Mouse (Mus musculus): ENCODE data around the gene Dph5. TPM values are rescaled to one million over a fixed set of nuclear protein-coding genes. Genes with fewer than 3 reads are reported as not detected.

The Dph5 gene
- total RNA-seq, 1 experiment = 26.4 TPM

DNA sequence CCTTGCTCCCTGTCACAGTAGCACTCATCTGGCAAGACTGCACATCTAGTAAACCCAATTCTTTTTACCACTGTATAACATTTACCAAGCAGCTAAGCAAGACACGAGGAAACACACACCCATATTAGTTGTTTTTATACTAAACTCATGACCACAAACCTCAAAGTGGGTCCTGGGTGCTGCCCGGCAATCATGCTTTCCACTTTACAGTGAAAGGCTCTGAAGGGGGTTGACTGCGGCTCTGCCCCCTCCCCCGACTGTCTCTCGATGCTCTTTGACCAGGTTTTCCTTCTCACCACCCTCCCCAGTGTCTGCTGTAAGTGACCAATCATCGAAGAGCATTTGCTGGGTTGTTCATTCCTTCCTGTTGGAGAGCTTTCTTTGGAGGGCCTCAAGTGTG, 86.6 kb downstream of the Dph5 start:
- no peak for TF ChIP-seq CHD2 (IDR thresholded peaks at IDR 0.05; ENCODE audit: low read depth, low read length)
- no peak for TF ChIP-seq ZNF384 (IDR thresholded peaks at IDR 0.05; ENCODE audit: low read depth, low read length)
- no peak for TF ChIP-seq MAFK (IDR thresholded peaks at IDR 0.05; ENCODE audit: insufficient read depth, low read depth, low read length)
- no peak for TF ChIP-seq HCFC1 (IDR thresholded peaks at IDR 0.05; ENCODE audit: borderline replicate concordance, insufficient read depth, low read length)
- TF ChIP-seq ZC3H11A (IDR thresholded peaks at IDR 0.05; ENCODE audit: borderline replicate concordance, low read depth, low read length) = no peak
- no peak for DNase-seq (ENCODE audit: low read depth, low spot score)
- Histone ChIP-seq H3K27ac (ENCODE audit: insufficient read depth, low read depth, low read length, poor library complexity, severe bottlenecking) (no peak overlapping the region), H3K9me3 (ENCODE audit: control insufficient read depth, insufficient read depth, low read depth, low read length) (no peaks in the 10 kb centered on the region), H3K36me3 (ENCODE audit: control insufficient read depth, insufficient read depth, low read length, poor library complexity, severe bottlenecking) (peaks cover 6% of the 10 kb centered on the region; the same call in 1 of the 2 replicates), H3K4me1 (ENCODE audit: control insufficient read depth in 2 of 2, insufficient read depth in 2 of 2, low read length in 2 of 2, poor library complexity in 1 of 2) (no peaks in the 10 kb centered on the region), H3K9ac (ENCODE audit: insufficient read depth, low read depth, low read length, poor library complexity, severe bottlenecking) (no peak overlapping the region), H3K4me3 (ENCODE audit: insufficient read depth in 1 of 2, low read depth in 1 of 2, low read length in 2 of 2, poor library complexity in 1 of 2, severe bottlenecking in 1 of 2) (no peak overlapping the region)
- in situ Hi-C loops (cut with MboI; ENCODE audit: low sequenced_read_pairs in 2 of 2, unreplicated experiment in 2 of 2) = no loop called here

DNA sequence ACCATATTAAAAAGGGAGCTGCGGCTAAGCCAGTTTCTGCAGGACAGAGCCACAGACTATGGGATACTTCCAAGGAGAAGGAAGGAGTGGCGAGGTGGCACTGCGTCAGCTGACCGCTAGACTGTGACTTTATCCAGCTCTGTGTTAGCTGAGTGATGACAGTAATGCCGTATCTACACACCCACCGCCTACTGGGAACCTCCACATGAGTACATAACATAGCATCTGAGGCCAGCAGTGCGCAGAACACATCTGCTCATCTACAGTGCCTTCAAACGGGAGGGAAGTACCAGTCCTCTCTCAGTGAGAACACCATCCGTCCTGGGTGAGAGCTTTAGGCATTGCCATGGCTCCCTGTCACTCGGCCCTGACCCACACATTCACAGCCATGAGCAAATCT, 87.4 kb downstream of the Dph5 start:
- no peak for DNase-seq (ENCODE audit: low read depth, low spot score)
- Histone ChIP-seq H3K27ac (ENCODE audit: insufficient read depth, low read depth, low read length, poor library complexity, severe bottlenecking) (no peak overlapping the region), H3K36me3 (ENCODE audit: control insufficient read depth, insufficient read depth, low read length, poor library complexity, severe bottlenecking) (peaks cover 6% of the 10 kb centered on the region; the same call in 1 of the 2 replicates), H3K4me1 (ENCODE audit: control insufficient read depth in 2 of 2, insufficient read depth in 2 of 2, low read length in 2 of 2, poor library complexity in 1 of 2) (no peaks in the 10 kb centered on the region), H3K4me3 (ENCODE audit: insufficient read depth in 1 of 2, low read depth in 1 of 2, low read length in 2 of 2, poor library complexity in 1 of 2, severe bottlenecking in 1 of 2) (no peak overlapping the region), H3K9ac (ENCODE audit: insufficient read depth, low read depth, low read length, poor library complexity, severe bottlenecking) (no peak overlapping the region), H3K9me3 (ENCODE audit: control insufficient read depth, insufficient read depth, low read depth, low read length) (no peaks in the 10 kb centered on the region)
- in situ Hi-C loops (cut with MboI; ENCODE audit: low sequenced_read_pairs in 2 of 2, unreplicated experiment in 2 of 2) = no loop called here
- TF ChIP-seq HCFC1 (IDR thresholded peaks at IDR 0.05; ENCODE audit: borderline replicate concordance, insufficient read depth, low read length) (no peak), ZNF384 (IDR thresholded peaks at IDR 0.05; ENCODE audit: low read depth, low read length) (no peak), ZC3H11A (IDR thresholded peaks at IDR 0.05; ENCODE audit: borderline replicate concordance, low read depth, low read length) (no peak), CHD2 (IDR thresholded peaks at IDR 0.05; ENCODE audit: low read depth, low read length) (no peak), MAFK (IDR thresholded peaks at IDR 0.05; ENCODE audit: insufficient read depth, low read depth, low read length) (no peak)

DNA sequence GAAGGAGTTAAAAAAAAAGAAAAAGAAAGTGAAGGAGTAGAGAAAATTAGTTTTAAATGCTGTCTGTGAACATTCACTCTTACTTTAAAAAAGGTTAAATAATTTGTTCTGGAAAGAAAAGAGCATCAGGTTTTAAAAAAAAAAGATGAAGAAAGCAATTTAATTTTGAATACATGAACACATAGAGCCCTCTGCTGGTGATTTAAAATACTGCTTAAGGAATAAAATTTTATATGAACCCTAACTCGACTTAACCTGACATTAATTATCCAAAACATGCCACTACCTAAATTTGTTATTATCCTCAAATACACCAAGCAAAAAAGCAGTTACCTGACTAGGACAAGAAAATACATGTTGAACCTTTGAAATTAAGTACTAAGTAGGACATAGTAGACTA, 91.4 kb downstream of the Dph5 start:
- H3K27ac ChIP-seq (ENCODE audit: insufficient read depth, low read depth, low read length, poor library complexity, severe bottlenecking) = no peak overlapping the region
- DNase-seq (ENCODE audit: low read depth, low spot score) = no peak
- no peak overlapping the region for H3K9ac ChIP-seq (ENCODE audit: insufficient read depth, low read depth, low read length, poor library complexity, severe bottlenecking)
- H3K36me3 ChIP-seq (ENCODE audit: control insufficient read depth, insufficient read depth, low read length, poor library complexity, severe bottlenecking) = peaks cover 11% of the 10 kb centered on the region
- H3K4me3 ChIP-seq (ENCODE audit: insufficient read depth in 1 of 2, low read depth in 1 of 2, low read length in 2 of 2, poor library complexity in 1 of 2, severe bottlenecking in 1 of 2) = no peak overlapping the region
- TF ChIP-seq ZNF384 (IDR thresholded peaks at IDR 0.05; ENCODE audit: low read depth, low read length) (peak; percentile 36; the same call in 1 of the 2 replicates), MAFK (IDR thresholded peaks at IDR 0.05; ENCODE audit: insufficient read depth, low read depth, low read length) (no peak)
- H3K4me1 ChIP-seq (ENCODE audit: control insufficient read depth in 2 of 2, insufficient read depth in 2 of 2, low read length in 2 of 2, poor library complexity in 1 of 2) = no peaks in the 10 kb centered on the region
- H3K9me3 ChIP-seq (ENCODE audit: control insufficient read depth, insufficient read depth, low read depth, low read length) = no peaks in the 10 kb centered on the region
- in situ Hi-C loops (cut with MboI; ENCODE audit: low sequenced_read_pairs in 2 of 2, unreplicated experiment in 2 of 2) = no loop called here

DNA sequence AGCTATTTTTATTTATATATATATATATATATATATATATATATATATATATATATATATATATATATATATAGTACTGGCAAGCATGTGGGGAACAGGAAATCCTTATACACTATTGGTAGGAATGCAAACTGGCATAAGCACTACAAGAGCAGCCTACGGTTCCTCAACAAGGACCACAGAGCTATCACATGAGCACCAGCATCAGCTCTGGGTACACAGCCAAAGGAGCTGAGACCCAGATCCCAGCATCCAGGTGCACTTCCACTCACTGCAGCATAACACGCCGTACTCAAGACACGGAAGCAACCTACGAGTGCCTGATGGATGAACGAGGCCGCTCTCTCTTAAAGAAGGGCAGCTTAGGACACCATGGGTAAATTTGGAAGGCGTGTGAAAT, 95.6 kb downstream of the Dph5 start:
- no peak for TF ChIP-seq ZC3H11A (IDR thresholded peaks at IDR 0.05; ENCODE audit: borderline replicate concordance, low read depth, low read length)
- TF ChIP-seq CHD2 (IDR thresholded peaks at IDR 0.05; ENCODE audit: low read depth, low read length) = no peak
- no peak for TF ChIP-seq HCFC1 (IDR thresholded peaks at IDR 0.05; ENCODE audit: borderline replicate concordance, insufficient read depth, low read length)
- Histone ChIP-seq H3K4me1 (ENCODE audit: control insufficient read depth in 2 of 2, insufficient read depth in 2 of 2, low read length in 2 of 2, poor library complexity in 1 of 2) (no peaks in the 10 kb centered on the region), H3K9me3 (ENCODE audit: control insufficient read depth, insufficient read depth, low read depth, low read length) (no peaks in the 10 kb centered on the region), H3K4me3 (ENCODE audit: insufficient read depth in 1 of 2, low read depth in 1 of 2, low read length in 2 of 2, poor library complexity in 1 of 2, severe bottlenecking in 1 of 2) (no peak overlapping the region), H3K9ac (ENCODE audit: insufficient read depth, low read depth, low read length, poor library complexity, severe bottlenecking) (no peak overlapping the region), H3K36me3 (ENCODE audit: control insufficient read depth, insufficient read depth, low read length, poor library complexity, severe bottlenecking) (peaks cover 12% of the 10 kb centered on the region), H3K27ac (ENCODE audit: insufficient read depth, low read depth, low read length, poor library complexity, severe bottlenecking) (no peak overlapping the region)
- DNase-seq (ENCODE audit: low read depth, low spot score) = no peak
- in situ Hi-C loops (cut with MboI; ENCODE audit: low sequenced_read_pairs in 2 of 2, unreplicated experiment in 2 of 2) = no loop called here

Other genes with a start within 250 kb of the Dph5 start
- 0.85 and 2.5 TPM in 2 replicates for gene S1pr1, start 172.8 kb upstream of the Dph5 start, total RNA-seq (2012; rRNA removed)
- 15.2 and 25.1 TPM in 2 replicates for gene Slc30a7, start 119.6 kb downstream of the Dph5 start, total RNA-seq (2012; rRNA removed)
- gene Extl2, start 119.6 kb downstream of the Dph5 start, total RNA-seq (2012; rRNA removed) = 8.4 and 8.8 TPM in 2 replicates
- 0.16 and 0.27 TPM in 2 replicates for gene Vcam1, start 241.9 kb downstream of the Dph5 start, total RNA-seq (2012; rRNA removed)